Mouse (Mus musculus) C2C12 (cell line): Measurements from ENCODE around the gene Plekha4. TPM values are rescaled to one million over a fixed set of nuclear protein-coding genes. Genes with fewer than 3 reads are reported as not detected.

Experiments
- H3K27me3 ChIP-seq: one replicate; pipeline ENCODE4 v1.6.1; 2011; ENCODE audit not compliant: control insufficient read depth, insufficient read depth, insufficient read length
- H3K36me3 ChIP-seq: one replicate; pipeline ENCODE4 v1.6.1; 2011; ENCODE audit not compliant: control insufficient read depth, insufficient read depth
- H3K4me3 ChIP-seq: one replicate; pipeline ENCODE4 v1.5.1; 2011; ENCODE audit warnings: mild to moderate bottlenecking, control low read depth; ENCODE audit not compliant: poor library complexity, insufficient read depth, severe bottlenecking
- H3K79me2 ChIP-seq: one replicate; pipeline ENCODE4 v1.6.1; 2011; ENCODE audit not compliant: control insufficient read depth, insufficient read depth
- H3K79me3 ChIP-seq: one replicate; pipeline ENCODE4 v1.6.1; 2011; ENCODE audit warnings: low read depth, control low read depth
- H3ac ChIP-seq: one replicate; pipeline ENCODE3; 2011; ENCODE audit warnings: low read depth; ENCODE audit not compliant: control insufficient read depth, insufficient read length
- CEBPB ChIP-seq: IDR thresholded peaks from one replicate; pipeline ENCODE4 v1.6.1; 2011; ENCODE audit warnings: low read depth, mild to moderate bottlenecking, control low read depth, moderate library complexity
- CTCF ChIP-seq: IDR thresholded peaks from one replicate; pipeline ENCODE4 v1.5.1; 2011; ENCODE audit not compliant: control insufficient read depth, insufficient read depth, insufficient read length
- FOSL1 ChIP-seq: IDR thresholded peaks from one replicate; pipeline ENCODE4 v1.8.0; 2011; ENCODE audit warnings: mild to moderate bottlenecking, low read length; ENCODE audit not compliant: poor library complexity, insufficient read depth, severe bottlenecking
- MAX ChIP-seq: IDR thresholded peaks from one replicate; pipeline ENCODE4 v1.6.1; 2011; ENCODE audit warnings: mild to moderate bottlenecking, control low read depth
- MYOD1 ChIP-seq: IDR thresholded peaks from one replicate; pipeline ENCODE4 v1.6.1; 2011; ENCODE audit warnings: low read depth; ENCODE audit not compliant: control insufficient read depth, insufficient read length
- MYOG ChIP-seq: IDR thresholded peaks from one replicate; pipeline ENCODE4 v1.6.1; 2011; ENCODE audit not compliant: control insufficient read depth, insufficient read length; ENCODE audit errors: extremely low read depth
- USF1 ChIP-seq: IDR thresholded peaks from one replicate; pipeline ENCODE4 v1.6.1; 2011; ENCODE audit warnings: low read depth, mild to moderate bottlenecking, control low read depth, moderate library complexity
- polyA plus RNA-seq: library from polyadenylated mRNA; unstranded; fragments of >200 nt; fragmentation: generic; extraction: Trizol; gene quantifications from one replicate; pipeline ENCODE4 v1.2.1, GENCODE M21; 2012; ENCODE audit warnings: missing spikeins

The Plekha4 gene
- polyA plus RNA-seq, 1 experiment = 0.89 TPM

DNA sequence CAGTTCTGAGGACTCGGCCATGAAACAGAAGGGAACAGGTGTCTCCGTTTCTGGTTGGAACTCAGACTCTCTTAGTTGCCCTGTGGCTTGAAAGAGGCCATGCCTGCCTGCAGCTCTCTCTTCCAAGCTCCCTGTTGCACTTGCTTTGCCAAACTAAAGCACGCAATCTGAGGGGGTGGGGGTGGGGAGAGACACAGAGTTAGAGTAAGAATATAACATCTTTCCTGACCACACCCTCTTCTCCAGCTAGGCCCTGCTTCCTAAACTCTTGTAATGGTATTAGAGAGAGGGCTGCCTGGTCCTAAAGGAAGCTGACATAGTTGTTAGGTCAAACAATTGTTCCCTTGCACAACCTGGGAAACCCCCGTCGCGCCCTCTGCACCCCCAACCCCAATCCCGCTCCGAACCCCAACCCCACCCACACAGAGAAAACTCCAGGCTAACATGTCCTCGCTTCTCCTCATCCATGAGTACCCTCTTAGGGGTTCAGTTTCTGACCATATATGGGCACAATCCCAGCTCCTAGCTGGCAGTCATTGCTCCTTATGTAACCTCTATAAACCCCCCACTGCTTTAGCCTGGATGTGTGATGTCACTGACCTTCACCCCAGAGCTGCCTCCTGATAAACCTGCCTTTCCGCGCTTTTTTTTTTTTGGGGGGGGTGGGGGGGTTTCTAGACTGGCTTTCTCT is 24.8 kb downstream of the Plekha4 start:
- TF ChIP-seq MYOD1 = no peak
- TF ChIP-seq USF1 = no peak
- no peak for TF ChIP-seq FOSL1
- no peak for TF ChIP-seq MAX
- TF ChIP-seq MYOG = no peak
- no peak for TF ChIP-seq CEBPB
- no peak for TF ChIP-seq CTCF
- Histone ChIP-seq H3K4me3 (no peak overlapping the region), H3K27me3 (no peaks in the 10 kb centered on the region), H3K79me2 (no peaks in the 10 kb centered on the region), H3ac (no peak overlapping the region), H3K36me3 (no peaks in the 10 kb centered on the region), H3K79me3 (no peaks in the 10 kb centered on the region)

DNA sequence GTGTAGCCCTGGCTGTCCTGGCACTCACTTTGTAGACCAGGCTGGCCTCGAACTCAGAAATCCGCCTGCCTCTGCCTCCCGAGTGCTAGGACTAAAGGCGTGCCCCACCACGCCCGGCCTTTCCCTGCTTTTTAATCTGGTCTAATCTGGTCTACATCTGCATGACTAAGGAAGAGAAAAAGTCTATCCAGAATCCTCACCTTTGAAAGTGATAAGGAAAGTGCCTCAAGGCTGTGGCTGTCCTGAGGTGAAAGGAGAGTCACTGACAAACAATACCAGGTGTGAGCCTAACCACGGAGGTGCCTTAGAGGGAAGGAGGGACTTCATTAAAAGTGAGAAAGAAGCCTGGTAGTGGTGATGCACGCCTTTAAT is 25.4 kb downstream of the Plekha4 start:
- TF ChIP-seq CTCF = no peak
- TF ChIP-seq FOSL1 = no peak
- no peak for TF ChIP-seq MYOG
- TF ChIP-seq MAX = no peak
- TF ChIP-seq CEBPB = no peak
- no peak for TF ChIP-seq USF1
- TF ChIP-seq MYOD1 = no peak

DNA sequence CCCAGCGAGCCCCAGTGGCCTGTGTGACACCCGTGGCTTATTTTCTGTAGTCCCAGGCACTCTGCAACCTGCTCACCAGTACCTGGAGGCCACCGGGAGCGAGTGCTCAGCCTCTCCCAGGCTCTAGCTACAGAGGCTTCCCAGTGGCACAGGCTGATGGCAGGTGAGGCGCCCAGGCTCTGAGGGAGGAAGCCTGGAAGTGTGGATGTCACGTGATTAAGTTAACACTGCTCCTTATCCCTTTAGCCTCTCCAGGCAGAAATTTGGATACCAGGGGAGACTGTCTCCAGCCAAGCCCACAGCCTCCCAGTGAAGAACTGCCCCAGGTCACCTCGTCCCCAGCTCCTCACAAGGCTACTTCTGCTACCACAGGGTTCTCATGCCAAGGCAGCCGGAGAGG is 27.4 kb downstream of the Plekha4 start:
- H3K4me3 ChIP-seq = no peak overlapping the region
- H3K79me2 ChIP-seq = no peaks in the 10 kb centered on the region
- no peak for TF ChIP-seq FOSL1
- no peak for TF ChIP-seq USF1
- TF ChIP-seq MAX = no peak
- no peak for TF ChIP-seq CTCF
- TF ChIP-seq MYOG = no peak
- no peak for TF ChIP-seq CEBPB
- TF ChIP-seq MYOD1 = no peak
- H3K36me3 ChIP-seq = no peaks in the 10 kb centered on the region
- no peaks in the 10 kb centered on the region for H3K79me3 ChIP-seq
- no peak overlapping the region for H3ac ChIP-seq
- no peaks in the 10 kb centered on the region for H3K27me3 ChIP-seq

More for the DNA sequence above, 25.4 kb downstream of the Plekha4 start:
- H3K79me2 ChIP-seq = no peaks in the 10 kb centered on the region
- no peaks in the 10 kb centered on the region for H3K79me3 ChIP-seq
- H3K4me3 ChIP-seq = no peak overlapping the region
- no peaks in the 10 kb centered on the region for H3K27me3 ChIP-seq
- H3ac ChIP-seq = no peak overlapping the region
- no peaks in the 10 kb centered on the region for H3K36me3 ChIP-seq

DNA sequence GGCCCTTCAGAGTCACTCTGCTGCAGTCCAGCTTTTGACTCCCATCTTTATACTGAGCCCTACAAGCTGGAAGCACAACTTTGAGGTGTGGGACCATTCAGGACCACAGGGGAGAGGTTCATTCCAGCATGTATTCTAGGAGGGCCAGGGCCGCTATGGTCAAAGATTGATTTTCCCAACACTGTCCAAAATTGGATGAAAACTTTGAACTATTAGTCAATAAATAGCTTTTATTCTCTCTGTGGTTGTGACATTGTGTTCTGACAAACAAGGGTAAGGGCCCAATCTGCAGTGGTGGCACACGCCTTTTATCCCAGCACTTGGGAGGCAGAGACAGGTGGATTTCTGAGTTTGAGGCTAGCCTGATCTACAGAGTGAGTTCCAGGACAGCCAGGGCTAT is 27.9 kb downstream of the Plekha4 start:
- TF ChIP-seq MYOD1 (no peak), CTCF (no peak), USF1 (no peak), MYOG (no peak), CEBPB (no peak), FOSL1 (no peak), MAX (no peak)
- no peaks in the 10 kb centered on the region for H3K79me2 ChIP-seq
- H3ac ChIP-seq = no peak overlapping the region
- H3K4me3 ChIP-seq = no peak overlapping the region
- H3K79me3 ChIP-seq = no peaks in the 10 kb centered on the region
- no peaks in the 10 kb centered on the region for H3K27me3 ChIP-seq
- H3K36me3 ChIP-seq = no peaks in the 10 kb centered on the region

DNA sequence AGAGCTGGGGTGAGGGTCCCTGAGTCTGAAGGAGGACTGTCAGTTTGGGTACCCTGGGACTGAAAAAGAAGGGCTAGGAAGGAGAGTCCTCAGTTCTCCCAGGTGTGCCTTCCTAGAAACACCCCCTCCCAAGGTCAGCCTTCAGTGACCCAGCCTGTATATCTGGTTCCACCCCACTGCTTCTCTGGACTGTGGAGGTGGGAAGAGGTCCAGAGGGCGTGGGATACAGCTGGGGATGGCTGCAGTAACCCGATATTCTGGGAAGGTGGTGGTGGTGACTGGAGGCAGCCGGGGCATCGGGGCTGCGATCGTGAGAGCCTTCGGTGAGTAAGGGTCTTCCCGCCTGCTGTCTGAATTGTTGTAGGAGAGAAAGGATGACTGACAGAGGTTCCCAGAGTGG is 28.6 kb downstream of the Plekha4 start, which contains the start of gene Hsd17b14:
TSS of gene Hsd17b14 (plus strand) at position 150 of the 400 bp plus-strand sequence.
- no peak within 1 kb of the TSS for H3ac ChIP-seq
- H3K27me3 ChIP-seq = no peaks in the 10 kb centered on the region
- no peaks in the 10 kb centered on the region for H3K79me3 ChIP-seq
- no peaks in the 10 kb centered on the region for H3K36me3 ChIP-seq
- no peaks in the 10 kb centered on the region for H3K79me2 ChIP-seq
- H3K4me3 ChIP-seq = no peak within 1 kb of the TSS
- TF ChIP-seq CTCF = no peak
- TF ChIP-seq MAX = no peak
- no peak for TF ChIP-seq MYOD1
- no peak for TF ChIP-seq USF1
- no peak for TF ChIP-seq MYOG
- no peak for TF ChIP-seq CEBPB
- no peak for TF ChIP-seq FOSL1
